Mouse (Mus musculus) kidney, adult 18-20 months (tissue): Measurements from ENCODE around the gene Tnni1.

Source experiments
- DNase-seq: peaks from one replicate; pipeline ENCODE4 v3.0.0; 2021

Gene Tnni1

DNA sequence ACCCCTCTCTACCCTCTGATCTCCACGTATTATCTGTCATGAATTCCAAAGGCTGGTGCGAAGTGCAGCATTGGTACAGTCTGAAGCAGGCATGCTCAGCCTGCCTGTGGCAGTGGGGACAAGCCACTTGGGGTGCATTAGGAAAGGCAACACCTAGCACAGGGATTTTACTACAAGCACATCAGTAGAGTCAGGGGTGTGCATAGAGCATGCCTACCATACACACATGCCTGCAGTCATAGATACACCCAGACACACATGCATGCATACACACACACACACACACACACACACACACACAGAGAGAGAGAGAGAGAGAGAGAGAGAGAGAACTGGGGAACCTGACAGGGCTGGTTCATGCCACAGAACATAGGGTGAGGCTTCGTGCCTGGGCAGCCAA lies 33.0 kb downstream of the Tnni1 start:
- DNase-seq = no peak

DNA sequence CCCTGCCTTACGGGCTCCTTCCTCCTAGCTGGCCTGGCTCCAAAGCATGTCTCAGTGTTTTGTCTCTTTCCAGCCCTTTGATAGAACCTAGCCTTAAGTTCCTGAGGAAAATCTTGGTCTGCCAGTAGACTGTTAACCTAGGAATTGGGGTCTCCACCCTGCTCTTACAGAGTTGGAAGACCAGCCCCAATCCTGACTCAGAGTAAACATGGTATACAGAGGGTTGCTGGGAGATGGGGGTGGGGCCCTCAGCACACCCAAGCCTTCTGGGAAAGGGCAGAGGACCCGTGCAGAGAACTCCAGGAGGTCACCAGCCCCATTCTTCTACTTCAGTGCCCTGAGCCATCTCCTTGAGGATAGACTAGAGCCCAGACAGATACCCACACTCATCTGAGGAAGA lies 33.4 kb downstream of the Tnni1 start:
- DNase-seq = peak; percentile 49

DNA sequence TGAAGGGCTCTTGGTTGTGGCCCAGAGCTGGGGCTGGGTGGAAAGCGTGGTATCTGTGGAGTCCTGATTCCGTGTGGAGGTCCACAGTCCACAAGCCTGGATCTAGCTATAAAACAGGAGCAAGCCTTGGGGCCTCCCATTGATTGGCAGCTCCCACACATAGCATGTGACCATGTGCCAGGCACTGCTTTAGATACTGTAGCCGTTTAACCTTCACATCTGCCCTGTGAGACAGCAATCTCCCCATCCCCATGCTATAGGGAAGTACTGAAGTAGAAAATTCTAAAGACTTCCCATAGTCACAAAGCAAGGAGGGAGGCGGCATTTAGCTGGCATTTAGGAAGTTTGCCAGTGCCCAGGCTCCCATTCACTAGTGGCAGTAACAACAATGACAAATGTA lies 33.8 kb downstream of the Tnni1 start:
- DNase-seq = peak; percentile 54

DNA sequence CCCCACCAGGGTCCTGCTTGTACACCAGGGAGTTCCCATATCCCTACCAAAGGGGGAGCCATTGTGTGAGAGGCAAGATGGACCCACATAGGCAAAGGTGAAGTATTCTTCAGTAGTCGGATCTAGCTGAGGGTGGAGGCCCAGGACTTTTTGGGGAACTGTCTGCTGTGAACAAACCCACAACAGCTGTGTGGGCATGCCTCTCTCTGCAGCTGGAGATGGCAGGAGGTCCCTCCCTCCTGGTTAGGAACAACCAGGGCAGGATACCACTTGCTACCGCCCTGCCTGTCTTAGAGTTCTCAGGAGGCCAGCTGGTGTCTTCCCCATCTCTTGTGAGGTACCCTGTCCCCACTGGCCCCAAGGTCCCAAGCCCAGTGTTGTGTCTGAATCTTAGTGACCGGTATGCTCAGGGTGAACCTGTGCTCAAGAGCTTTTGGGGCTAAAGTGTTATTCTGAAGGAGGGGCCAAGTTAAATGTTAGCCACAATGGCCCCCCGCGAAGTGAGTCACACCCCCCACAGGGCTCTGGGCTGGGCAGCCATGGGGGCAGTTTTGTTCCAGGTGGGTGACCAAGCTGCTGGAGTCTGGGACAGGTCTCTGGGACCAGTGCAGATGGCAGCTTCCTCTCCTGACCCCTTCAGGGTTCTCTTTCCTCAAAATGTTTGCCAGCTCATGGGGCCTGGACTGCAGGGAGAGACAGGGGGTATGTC lies 34.6 kb downstream of the Tnni1 start:
- DNase-seq = peak; percentile 88

DNA sequence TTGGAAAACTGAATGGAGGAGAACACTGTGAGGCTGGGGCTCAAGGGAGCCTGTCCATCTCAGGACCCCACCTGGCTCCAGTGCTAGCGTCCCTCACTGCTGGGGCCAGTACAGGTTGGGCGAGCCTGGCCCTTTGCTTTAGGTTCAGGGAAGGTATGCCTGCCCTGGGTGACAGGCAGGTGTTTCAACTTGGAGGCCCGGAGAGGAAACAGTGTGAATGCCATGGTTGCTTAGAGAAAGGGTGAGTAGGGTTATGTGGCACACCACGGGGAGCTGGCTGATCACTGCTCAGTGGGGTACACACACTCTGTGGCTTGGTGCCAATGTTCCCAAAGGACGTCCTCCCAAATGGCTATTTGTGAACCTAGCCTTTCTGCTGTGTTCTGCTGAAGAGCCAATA lies 35.3 kb downstream of the Tnni1 start:
- DNase-seq = peak; percentile 59

DNA sequence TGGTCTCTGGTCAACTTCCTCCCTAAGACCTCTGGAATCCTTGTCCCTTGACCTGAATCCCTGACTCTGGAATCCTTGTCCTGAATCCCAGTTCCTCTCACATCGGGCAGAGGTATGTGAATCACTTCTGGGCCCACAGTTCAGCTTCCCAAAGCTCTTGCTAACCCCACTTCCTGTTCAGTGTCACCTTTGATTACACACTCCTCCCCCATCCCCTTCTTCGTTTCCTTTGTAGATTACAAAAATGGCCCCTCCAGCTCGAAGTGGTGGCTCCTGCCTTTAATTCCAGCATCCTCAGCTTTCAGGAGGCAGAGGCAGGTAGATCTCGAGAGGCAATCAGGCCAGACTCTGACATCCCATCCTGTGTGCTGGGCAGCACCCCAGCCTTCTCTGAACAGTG lies 38.4 kb downstream of the Tnni1 start:
- DNase-seq = no peak

DNA sequence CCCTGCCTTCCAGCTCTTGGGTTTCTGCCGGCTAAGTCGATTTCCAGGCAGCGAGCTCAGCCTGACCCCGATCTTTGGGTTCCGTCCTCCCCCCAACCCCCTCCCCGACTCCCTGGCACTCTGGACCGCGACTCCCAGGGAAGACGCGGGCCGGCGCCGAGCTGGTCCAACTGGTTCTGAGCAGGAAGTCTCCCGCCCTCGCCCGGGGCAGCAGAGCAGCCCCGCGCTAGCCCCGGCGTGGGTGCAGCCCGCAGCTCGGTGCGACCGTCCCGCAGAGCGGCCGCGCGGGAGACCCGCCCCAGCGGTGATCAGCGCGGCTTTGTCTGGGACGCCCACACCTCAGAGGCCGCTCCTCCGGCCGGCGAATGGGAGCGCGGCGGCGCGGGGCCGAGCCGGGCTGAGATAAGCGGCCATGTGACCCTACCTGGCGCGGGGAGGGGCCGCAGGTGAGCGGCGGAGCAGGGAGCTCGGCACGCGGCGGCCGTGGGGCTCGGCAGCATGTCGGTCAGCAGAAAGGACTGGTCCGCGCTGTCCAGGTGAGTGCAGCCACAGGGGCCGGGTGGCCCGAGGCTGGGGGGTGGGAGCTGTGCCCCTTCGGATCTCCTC lies 39.4 kb downstream of the Tnni1 start, which contains the start of gene Lad1:
Gene Lad1 (plus strand): TSS at position 118 of the 606 bp plus-strand sequence.
- DNase-seq = peak; percentile 84

DNA sequence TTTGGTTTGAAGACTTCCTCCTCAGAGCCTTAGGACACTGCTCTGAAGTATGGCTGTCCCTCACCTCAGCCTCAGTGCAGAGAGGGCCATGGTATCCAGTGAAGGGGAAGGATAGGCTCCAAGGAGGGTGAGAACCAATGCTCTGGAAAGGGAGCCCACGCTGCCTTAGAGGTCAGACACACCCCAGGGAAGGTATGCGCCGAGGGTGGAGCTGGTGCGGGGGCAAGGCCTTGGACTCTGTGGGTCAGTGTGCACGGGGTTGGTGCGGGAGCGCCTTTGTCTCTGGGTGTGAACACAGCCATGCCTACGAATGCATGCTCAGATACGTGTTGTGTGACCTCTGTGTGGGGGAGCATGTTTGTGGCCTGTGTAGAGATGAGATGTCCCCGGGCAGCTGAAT lies 40.8 kb downstream of the Tnni1 start:
- peak; percentile 58 for DNase-seq

DNA sequence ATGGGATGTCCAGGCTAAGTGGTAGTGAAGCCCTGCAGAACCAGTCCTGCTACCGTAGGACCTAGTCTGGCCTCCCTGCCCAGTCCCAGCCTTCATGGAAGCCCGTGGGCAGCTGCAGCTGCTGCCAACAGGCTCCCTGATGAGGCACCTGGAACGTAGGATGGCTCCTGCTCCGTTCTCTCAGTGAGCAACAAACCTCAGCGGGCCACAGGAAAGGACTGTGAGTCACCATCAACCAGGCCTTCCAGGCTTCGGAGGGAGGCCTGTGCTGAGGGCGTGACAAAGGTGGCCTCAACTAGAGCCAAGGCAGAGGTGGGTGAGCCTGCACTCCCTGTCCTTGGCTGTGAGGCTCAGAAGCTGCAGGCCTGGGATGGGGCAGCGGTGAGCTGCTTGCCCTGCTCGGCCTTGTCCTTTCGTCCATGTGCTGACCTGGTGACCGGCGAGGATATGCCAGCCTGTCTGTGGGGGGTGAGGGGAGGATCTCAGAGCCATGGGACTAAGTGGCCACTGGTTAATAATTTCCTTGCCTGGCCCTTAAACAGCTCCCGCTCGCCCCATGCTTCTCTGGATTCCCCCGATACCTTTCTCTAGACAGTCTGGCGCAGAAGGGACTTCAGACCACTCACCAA lies 41.6 kb downstream of the Tnni1 start:
- peak; percentile 86 for DNase-seq

DNA sequence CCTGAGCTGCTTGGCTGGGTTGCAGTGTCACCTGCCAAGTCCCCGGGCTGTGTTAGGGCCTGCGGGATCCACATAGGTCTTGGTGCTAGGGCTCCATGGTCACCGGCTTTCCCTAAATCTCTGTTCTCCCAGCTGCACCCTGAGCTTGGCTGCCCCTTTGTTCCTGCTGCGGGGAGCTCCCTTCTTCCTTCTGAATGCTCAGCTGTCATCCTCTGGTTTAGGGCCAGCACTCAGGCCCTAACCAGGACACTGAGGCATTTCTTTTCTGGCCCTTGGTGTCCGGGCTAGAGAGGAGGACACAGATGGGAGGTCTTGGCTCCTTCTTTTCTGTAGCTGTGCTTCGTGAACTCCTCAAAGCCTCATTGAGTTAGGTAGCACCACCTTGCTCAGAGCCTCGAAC lies 42.5 kb downstream of the Tnni1 start:
- no peak for DNase-seq

DNA sequence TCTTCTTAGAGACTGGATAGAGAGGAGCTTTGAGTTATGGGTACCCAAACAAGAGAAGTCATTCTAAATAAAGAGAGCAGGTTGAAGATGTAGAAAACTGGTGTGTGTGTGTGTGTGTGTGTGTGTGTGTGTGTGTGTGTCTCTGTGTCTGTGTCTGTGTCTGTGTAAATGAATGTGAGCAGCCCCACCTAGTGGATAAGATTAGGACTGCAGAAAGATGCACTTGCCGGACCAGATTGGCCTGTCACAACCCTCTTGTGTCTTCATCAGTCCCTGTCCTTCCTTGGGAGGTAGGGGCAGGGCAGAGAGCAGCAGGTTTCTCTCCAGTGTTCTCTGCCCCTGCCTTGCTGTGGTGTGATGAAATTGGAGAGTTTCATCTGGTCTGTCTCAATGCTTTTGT lies 49.7 kb downstream of the Tnni1 start:
- peak; percentile 43 for DNase-seq

DNA sequence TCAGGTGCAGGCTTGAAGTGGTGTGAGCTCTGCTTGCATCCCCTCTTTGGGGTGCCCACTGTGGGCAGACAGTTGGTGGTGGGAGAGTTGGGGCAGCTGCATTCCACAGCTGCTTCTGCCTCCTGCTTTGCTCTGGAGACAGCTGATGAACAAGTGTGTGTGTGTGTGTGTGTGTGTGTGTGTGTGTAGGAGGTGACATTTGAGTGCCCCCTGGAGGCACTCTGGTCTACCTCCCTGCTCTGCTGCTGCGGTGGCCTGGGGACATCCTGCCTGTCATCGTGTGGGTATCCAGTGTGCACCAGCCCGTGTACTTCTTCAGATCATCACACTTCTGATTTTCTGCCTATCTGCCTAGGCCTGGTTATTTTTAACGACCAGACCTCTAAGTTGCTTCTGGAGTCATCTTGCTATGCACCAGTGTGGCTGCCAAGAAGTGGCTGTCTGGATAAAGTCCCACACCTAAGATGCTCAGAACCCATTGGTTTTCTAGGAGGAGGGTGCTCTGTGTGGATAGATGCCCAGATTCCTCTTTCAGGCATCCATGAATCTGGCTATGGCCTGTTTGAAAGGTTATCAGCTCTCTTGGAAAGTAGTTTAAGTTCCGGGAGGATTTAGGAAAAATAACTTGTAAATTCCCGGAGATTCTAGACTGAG lies 55.1 kb downstream of the Tnni1 start:
- no peak for DNase-seq

DNA sequence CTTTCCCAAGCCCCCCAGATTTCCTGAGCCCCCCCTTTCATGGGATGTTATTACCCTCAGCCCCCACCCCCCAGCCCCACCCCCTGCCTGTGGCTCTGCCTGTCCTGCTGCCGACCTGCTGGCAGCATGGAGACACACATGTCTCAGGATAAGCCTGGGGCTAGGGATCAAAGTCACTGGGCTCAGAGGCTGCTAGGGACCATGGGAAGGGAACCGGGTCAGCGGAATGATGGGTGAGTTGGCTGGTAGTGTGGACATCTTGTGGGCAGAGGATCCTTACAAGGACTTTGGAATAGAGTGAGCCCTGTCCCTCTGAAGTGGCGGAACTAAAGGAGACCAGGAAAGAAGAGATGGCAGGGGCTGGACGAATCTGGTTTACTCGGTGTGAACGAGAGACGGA lies 55.7 kb downstream of the Tnni1 start:
- DNase-seq = no peak

DNA sequence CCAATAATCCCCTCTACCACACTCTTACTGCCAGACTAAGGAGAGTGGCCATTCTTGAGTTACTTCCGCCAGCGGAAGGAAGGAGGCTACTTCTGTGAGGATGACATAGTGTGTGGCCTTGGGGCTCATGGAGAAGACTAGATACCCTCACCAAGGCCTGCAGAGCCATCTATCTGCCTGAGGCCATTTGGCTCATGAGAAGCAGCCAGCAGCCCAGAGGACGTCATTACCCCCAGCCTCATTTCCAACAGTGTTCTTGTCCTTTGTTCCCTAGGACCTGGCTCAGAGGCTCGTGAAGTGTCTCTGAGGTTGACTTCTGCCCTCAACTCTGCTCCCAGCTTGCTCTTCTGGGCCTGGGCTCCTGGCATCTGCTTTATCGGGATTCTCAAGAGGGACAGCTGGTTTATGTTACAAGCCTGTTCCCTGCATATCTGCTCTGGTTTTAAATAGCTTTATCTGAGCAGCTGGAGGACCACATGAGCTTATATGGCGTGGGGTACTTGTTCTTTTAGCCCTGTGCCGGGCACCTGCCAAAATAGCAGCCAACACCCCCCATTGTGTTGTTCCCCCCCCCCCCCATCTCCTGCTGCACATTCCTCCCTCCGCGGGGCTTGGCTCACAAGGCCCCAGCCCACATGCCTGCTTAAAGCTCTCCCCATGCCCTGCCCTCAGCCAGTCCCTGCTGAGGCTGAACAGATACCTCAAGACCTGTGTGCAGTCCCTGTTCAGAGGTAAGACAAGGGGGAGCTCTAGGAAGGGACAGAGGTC lies 56.7 kb downstream of the Tnni1 start, which contains the start of gene Tnnt2:
Gene Tnnt2 (plus strand): TSS at position 639 of the 768 bp plus-strand sequence.
- DNase-seq = no peak

DNA sequence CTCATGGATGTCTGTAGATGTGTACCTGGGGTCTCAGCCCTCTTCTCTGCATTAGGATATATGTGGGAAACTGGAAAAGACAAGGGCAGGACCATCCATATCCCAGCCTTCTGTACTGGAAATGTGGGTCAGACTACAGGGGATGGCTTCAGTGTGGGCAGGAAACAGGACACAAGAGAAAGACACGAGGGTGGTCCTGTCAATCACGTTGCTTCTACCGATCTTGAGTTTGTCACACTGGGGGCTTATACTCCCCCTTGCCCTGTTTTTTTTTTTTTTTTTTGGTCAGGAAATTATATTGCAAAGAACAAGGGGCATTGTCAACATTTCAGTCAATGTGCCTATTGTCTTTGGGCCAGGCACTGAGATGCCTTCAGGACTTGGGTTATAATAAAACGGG lies 59.4 kb downstream of the Tnni1 start:
- DNase-seq = no peak

DNA sequence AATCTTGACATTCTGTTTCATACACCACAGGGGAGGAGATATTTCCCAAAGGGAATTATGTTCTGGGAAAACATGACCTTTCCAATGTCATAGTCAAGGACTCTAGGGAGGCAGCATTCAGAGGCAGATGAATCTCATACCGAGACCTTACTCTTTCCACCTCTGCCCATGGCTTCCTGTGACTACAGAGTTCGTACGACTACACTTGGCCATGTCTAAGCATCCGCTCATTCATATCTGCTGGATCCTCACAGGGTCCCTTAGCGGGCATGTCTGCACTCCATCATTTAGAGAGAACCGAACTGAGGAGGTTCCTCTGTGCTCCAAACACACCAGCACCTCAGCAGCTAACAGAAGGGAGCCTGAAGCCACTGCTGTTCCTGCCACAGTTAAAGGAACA lies 59.8 kb downstream of the Tnni1 start:
- DNase-seq = no peak

DNA sequence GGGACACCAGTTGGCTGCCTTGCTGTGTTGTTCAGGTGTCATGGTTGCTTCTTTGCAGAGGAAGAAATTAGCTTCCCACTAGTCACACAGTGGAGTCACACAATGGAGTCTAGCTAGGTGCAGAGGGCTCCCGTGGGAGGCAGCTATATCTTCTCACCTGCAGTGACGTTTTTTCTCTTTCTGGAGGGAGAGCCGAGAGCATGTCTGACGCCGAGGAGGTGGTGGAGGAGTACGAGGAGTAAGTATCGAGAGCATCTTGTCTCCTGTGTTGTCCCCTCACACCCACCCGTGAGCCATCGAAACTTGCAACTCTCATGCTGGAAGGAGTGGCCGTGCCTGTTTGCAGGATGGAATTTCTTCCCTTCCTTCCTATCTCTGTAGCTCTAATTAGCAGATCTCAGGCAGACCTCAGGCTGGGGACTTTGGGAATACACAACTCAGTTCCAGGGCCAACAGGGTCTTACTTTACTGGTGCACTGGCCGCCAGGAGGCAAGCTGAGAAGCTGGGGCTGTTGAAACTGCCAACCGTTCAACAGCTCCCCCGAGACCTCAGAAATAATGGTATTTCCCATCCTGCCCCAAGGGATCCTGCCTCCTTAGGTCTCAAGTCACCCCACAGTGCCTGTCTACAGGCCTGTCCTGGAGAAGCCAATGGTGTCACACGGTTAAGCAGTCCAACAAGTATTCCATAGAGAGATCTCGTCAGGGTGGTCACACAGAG lies 61.6 kb downstream of the Tnni1 start:
- no peak for DNase-seq

DNA sequence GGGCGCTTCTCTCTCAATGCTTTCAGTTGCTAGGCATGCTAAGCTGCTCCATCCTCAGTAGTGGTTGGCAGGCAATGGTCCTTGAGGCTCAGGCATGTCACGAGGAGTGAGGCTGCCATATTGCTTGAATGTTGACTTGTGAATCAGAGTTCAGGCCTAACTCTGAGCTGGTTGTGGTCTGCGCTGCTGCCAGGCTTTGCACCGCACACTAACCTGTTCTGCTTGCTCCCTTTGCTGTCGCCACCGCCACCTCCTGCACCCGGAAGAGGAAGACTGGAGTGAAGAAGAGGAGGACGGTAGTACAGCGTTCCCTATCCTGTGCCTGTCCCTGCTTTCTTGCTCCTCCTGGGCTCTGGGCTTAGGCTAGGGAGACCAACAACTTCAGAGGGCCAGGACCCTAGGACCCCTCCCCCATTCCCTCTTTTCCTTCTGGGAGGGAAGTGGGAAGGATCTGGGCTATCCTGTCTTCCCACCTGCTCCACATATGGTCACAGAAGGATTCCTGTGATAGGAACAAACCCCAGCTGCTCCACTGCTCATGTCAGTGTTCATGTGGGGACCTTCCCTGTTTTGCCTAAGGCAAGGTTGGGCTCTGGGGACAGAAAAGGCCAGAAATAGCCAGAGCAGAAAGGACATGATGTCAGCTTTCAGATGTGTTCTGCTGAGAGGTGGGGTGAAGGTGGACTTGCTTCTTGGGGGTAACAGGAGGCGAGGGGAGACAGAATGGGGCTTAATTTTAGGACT lies 64.5 kb downstream of the Tnni1 start:
- DNase-seq = no peak

DNA sequence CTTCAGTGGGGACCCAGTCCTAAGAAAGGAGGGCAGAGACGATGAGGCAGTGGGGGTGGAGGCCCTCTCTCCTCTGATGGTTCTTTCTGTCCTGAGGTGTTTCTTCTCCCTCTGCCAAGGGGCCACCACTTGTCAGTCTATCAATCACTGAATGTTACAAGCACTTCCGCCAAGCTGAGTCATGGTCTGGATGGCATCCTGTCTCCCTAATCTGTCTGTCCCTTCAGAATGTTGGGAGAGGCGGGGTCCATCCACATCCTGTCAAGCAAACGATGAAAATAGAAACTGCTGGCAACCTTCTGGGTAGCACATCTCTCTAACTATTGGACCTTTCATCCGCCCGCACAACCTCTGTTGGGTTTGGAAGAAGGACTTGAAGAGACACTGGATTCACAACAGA lies 65.2 kb downstream of the Tnni1 start:
- no peak for DNase-seq

DNA sequence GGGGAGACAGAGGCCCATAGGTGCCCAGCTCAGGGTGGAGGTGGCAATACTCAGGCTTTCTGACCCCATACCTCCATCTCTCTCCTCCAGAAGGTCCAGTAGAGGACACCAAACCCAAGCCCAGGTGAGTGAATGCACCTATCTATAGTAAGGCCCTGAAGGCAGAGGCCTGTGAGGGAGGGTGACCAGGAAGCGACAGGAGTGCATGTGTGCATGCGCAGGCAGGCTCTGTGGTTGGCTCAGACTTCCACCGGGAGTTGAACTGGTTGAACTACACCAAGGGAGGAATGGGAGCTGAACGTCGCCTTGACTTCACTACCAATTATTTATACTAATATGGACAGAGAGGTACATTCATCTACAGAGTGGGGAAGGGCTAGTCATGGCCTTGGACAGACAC lies 67.4 kb downstream of the Tnni1 start:
- no peak for DNase-seq

DNA sequence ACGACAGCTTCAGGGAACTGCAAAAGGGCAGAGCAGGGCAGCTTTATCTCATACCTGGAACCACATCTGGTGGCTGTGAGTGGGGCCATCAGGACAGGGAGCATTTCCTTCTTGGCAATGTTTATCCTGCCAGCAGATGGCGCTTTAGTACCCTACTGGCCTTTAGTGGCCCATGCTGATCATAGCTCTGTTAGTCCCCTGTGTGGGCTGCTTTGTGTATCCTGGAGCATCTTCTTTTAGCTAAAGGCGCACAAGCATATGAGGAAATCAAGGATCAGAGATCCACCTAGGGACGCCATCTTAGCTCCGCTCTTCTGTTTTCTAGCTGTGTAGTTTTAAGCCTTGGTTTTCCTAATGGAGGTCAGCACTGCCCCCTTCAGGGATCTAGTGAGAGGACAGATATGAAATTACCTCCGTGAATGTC lies 67.9 kb downstream of the Tnni1 start:
- peak; percentile 49 for DNase-seq
